Mouse (Mus musculus): ENCODE data around the gene Insig2. TPM values are rescaled to one million over a fixed set of nuclear protein-coding genes. Genes with fewer than 3 reads are reported as not detected.

Gene Insig2
- polyA plus RNA-seq, 1 experiment from 2014 or later, result 42.8 TPM

GRCm38 (mm10) chr1:121326591-121327343, 5.6 kb downstream of the Insig2 start:
- TF ChIP-seq EP300 (optimal IDR thresholded peaks at IDR 0.05) (no peak), CTCF (IDR thresholded peaks at IDR 0.05; ENCODE audit: low read depth) (no peak)
- DNase-seq (ENCODE audit: low spot score), result no peak
- peak overlapping the region; percentile 87 for H3K9ac ChIP-seq (ENCODE audit: low read length)
- 14% methylated on average over 18 of the region's 18 CpGs for WGBS
- no peaks in the 10 kb centered on the region for H3K4me1 ChIP-seq (replicated peaks; ENCODE audit: control insufficient read depth, insufficient read depth)
- H3K9me3 ChIP-seq (ENCODE audit: control insufficient read depth, low read length), result no peaks in the 10 kb centered on the region
- H3K27me3 ChIP-seq (ENCODE audit: control insufficient read depth, insufficient read depth, low read length), result no peaks in the 10 kb centered on the region
- peak overlapping the region; percentile 87 for H3K4me2 ChIP-seq (replicated peaks; ENCODE audit: low read depth)
- H3K36me3 ChIP-seq (ENCODE audit: control insufficient read depth, insufficient read depth, low read length), result no peaks in the 10 kb centered on the region
- peak overlapping the region; percentile 94 for H3K27ac ChIP-seq (replicated peaks)
- peak overlapping the region; percentile 88 for H3K4me3 ChIP-seq (ENCODE audit: low read depth, low read length)
- no peak for ATAC-seq (ENCODE audit: low FRiP score, low TSS enrichment)

DNA sequence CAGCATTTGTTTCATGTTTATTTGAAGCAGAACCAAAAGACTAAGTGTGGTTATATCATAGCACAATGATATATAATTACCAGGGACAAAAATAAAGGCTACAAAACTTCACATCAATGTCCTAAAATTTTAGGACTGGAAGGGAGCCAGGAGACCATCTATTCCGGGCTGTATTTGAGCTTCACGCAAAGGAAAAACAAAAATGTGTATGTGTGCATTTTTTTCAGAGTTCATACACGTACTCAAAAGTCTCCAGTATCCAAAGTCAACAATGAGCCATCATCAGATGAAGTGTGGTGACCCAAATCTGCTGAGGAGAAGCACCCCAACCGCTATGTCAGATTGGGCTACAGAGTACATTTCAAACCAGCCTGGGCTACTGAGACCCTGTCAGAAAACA, 8.9 kb downstream of the Insig2 start:
- Histone ChIP-seq H3K9ac (ENCODE audit: low read length) (no peak overlapping the region), H3K9me3 (ENCODE audit: control insufficient read depth, low read length) (no peaks in the 10 kb centered on the region), H3K4me1 (replicated peaks; ENCODE audit: control insufficient read depth, insufficient read depth) (no peaks in the 10 kb centered on the region), H3K4me3 (ENCODE audit: low read depth, low read length) (no peak overlapping the region), H3K4me2 (replicated peaks; ENCODE audit: low read depth) (no peak overlapping the region), H3K36me3 (ENCODE audit: control insufficient read depth, insufficient read depth, low read length) (0 out of 2 replicates have a peak, but pooled peaks cover 6% of the 10 kb centered on the region), H3K27me3 (ENCODE audit: control insufficient read depth, insufficient read depth, low read length) (no peaks in the 10 kb centered on the region), H3K27ac (replicated peaks) (no peak overlapping the region)
- 52% methylated on average over 4 of the region's 4 CpGs for whole genome bisulfite sequencing
- ATAC-seq (ENCODE audit: low FRiP score, low TSS enrichment) (no peak), DNase-seq (ENCODE audit: low spot score) (no peak)
- TF ChIP-seq CTCF (IDR thresholded peaks at IDR 0.05; ENCODE audit: low read depth) (no peak), EP300 (optimal IDR thresholded peaks at IDR 0.05) (no peak)

DNA sequence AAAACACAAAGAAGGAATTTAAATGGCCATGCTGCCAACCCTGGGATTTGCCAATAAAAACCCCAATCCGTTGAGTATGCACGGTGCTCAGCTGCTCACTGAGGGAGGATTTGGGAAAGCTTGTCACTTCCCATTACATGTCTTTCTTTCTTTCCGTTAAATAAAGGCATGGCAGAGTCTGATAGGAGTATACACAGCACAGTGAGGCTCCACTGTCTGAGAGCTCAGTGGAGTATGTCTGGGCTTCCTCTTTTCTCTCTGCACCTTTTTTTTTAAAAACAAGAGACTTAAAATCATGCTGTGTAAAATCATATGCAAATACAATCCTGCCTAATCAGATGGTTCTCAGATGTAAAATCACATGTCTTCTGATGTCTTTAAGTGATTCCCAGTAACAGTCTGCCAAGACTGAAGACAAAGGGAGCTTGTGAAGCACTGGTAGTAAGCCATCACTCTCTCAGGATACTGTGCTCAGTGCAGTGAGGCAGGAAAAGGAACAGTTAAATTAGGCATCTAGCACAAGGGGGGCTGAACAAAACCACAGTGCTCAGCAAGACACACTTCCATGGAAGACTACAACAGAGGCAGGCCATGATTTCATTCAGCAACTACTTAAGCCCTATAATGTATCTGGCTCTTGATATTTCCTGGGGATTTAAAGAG, 17.5 kb downstream of the Insig2 start:
- 81% methylated on average over 3 of the region's 3 CpGs for WGBS
- no peak for DNase-seq (ENCODE audit: low spot score)

DNA sequence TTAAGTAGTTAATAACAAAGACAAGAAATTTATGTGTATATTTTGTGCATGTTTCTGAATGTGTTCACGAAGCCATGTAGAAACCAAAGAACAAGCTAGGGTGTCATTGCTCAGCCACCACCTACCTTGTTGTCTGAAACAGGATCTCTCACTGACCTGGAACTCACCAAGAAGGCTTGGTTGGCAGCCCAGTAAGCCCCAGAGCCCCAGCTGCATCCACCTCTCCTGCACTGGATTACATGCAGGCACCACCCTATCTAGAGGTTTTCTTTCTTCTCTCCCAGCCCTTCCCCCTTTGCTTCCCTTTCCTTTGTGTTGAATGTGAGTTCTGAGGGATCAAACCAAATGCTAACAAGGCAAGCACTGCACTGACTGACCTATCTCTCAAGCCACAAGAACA, 19.2 kb downstream of the Insig2 start:
- ATAC-seq (ENCODE audit: low FRiP score, low TSS enrichment) (no peak), DNase-seq (ENCODE audit: low spot score) (no peak)
- Histone ChIP-seq H3K9ac (ENCODE audit: low read length) (no peak overlapping the region), H3K4me1 (replicated peaks; ENCODE audit: control insufficient read depth, insufficient read depth) (no peaks in the 10 kb centered on the region), H3K9me3 (ENCODE audit: control insufficient read depth, low read length) (no peaks in the 10 kb centered on the region), H3K27me3 (ENCODE audit: control insufficient read depth, insufficient read depth, low read length) (no peaks in the 10 kb centered on the region), H3K27ac (replicated peaks) (no peak overlapping the region), H3K4me2 (replicated peaks; ENCODE audit: low read depth) (no peak overlapping the region), H3K4me3 (ENCODE audit: low read depth, low read length) (no peak overlapping the region), H3K36me3 (ENCODE audit: control insufficient read depth, insufficient read depth, low read length) (no peaks in the 10 kb centered on the region)
- no peak for TF ChIP-seq EP300 (optimal IDR thresholded peaks at IDR 0.05)
- no peak for TF ChIP-seq CTCF (IDR thresholded peaks at IDR 0.05; ENCODE audit: low read depth)
- WGBS, result 81% methylated on average over 1 of the region's 1 CpGs

More for the DNA sequence above, 17.5 kb downstream of the Insig2 start:
- Histone ChIP-seq H3K4me3 (ENCODE audit: low read depth, low read length) (no peak overlapping the region), H3K27ac (replicated peaks) (no peak overlapping the region), H3K4me1 (replicated peaks; ENCODE audit: control insufficient read depth, insufficient read depth) (no peaks in the 10 kb centered on the region), H3K27me3 (ENCODE audit: control insufficient read depth, insufficient read depth, low read length) (no peaks in the 10 kb centered on the region), H3K4me2 (replicated peaks; ENCODE audit: low read depth) (no peak overlapping the region), H3K9me3 (ENCODE audit: control insufficient read depth, low read length) (no peaks in the 10 kb centered on the region), H3K36me3 (ENCODE audit: control insufficient read depth, insufficient read depth, low read length) (0 out of 2 replicates have a peak, but pooled peaks cover 6% of the 10 kb centered on the region), H3K9ac (ENCODE audit: low read length) (no peak overlapping the region)
- ATAC-seq (ENCODE audit: low FRiP score, low TSS enrichment), result no peak
- TF ChIP-seq CTCF (IDR thresholded peaks at IDR 0.05; ENCODE audit: low read depth) (no peak), EP300 (optimal IDR thresholded peaks at IDR 0.05) (no peak)

DNA sequence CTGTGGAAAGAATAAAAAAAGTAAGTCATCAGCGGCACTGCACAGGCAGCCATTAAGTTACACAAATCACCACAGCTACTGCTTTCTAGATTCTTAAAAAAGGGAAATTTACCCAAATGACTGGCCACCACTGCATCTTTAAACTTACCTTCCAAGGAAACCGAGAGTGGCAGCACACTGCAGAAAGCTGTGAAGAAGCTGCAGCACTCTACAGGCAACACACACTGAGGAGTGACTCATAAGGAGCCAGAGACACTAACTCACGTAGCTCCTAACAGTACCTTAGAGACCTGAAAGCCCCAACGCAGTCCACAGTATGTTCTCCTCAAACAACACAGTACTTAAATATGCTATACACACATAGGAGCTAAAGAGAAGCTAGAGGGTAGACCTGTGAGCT, 20.1 kb downstream of the Insig2 start:
- H3K27ac ChIP-seq (replicated peaks), result no peak overlapping the region
- H3K36me3 ChIP-seq (ENCODE audit: control insufficient read depth, insufficient read depth, low read length), result no peaks in the 10 kb centered on the region
- H3K9ac ChIP-seq (ENCODE audit: low read length), result no peak overlapping the region
- no peak overlapping the region for H3K4me2 ChIP-seq (replicated peaks; ENCODE audit: low read depth)
- H3K4me1 ChIP-seq (replicated peaks; ENCODE audit: control insufficient read depth, insufficient read depth), result no peaks in the 10 kb centered on the region
- no peaks in the 10 kb centered on the region for H3K9me3 ChIP-seq (ENCODE audit: control insufficient read depth, low read length)
- WGBS, result 90% methylated on average over 4 of the region's 4 CpGs
- no peak for ATAC-seq (ENCODE audit: low FRiP score, low TSS enrichment)
- H3K4me3 ChIP-seq (ENCODE audit: low read depth, low read length), result no peak overlapping the region
- DNase-seq (ENCODE audit: low spot score), result no peak
- no peaks in the 10 kb centered on the region for H3K27me3 ChIP-seq (ENCODE audit: control insufficient read depth, insufficient read depth, low read length)
- TF ChIP-seq EP300 (optimal IDR thresholded peaks at IDR 0.05), result no peak
- no peak for TF ChIP-seq CTCF (IDR thresholded peaks at IDR 0.05; ENCODE audit: low read depth)

DNA sequence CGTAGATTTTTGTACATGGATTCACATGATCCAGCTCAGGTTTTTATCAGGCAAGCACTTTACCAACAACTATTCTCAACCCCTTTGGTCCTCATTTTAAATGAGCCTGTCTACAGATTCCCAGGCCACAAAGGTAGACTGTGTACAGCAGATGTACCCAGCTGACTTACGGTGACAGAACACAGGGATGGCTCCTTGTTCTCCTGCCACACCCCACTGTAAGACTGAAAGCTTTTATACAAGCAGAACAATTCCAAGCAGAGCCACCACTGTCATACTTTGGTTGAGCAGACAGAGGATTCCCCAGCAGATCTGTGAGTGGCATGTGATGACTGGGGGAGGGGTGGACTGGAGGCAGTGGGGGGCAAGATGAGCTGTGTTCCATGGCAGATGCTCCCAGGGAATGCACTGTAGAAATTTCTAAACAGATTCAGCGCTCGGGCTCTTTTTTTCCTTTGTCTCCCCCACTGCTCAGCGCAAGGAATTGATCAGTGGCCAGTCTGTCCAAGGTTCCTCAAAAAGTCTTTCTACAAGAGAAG, 35.6 kb downstream of the Insig2 start:
- Histone ChIP-seq H3K36me3 (ENCODE audit: control insufficient read depth, insufficient read depth, low read length) (no peaks in the 10 kb centered on the region), H3K4me2 (replicated peaks; ENCODE audit: low read depth) (no peak overlapping the region), H3K4me3 (ENCODE audit: low read depth, low read length) (no peak overlapping the region), H3K4me1 (replicated peaks; ENCODE audit: control insufficient read depth, insufficient read depth) (no peaks in the 10 kb centered on the region), H3K27me3 (ENCODE audit: control insufficient read depth, insufficient read depth, low read length) (no peaks in the 10 kb centered on the region), H3K9me3 (ENCODE audit: control insufficient read depth, low read length) (no peaks in the 10 kb centered on the region), H3K27ac (replicated peaks) (no peak overlapping the region), H3K9ac (ENCODE audit: low read length) (no peak overlapping the region)
- ATAC-seq (ENCODE audit: low FRiP score, low TSS enrichment) (no peak), DNase-seq (ENCODE audit: low spot score) (no peak)
- no peak for TF ChIP-seq CTCF (IDR thresholded peaks at IDR 0.05; ENCODE audit: low read depth)
- TF ChIP-seq EP300 (optimal IDR thresholded peaks at IDR 0.05), result no peak
- WGBS, result 82% methylated on average over 5 of the region's 5 CpGs

Data from stomach, postnatal 0 days (tissue).